Mouse (Mus musculus): ENCODE data around the gene Sall2. TPM values are rescaled to one million over a fixed set of nuclear protein-coding genes. Genes with fewer than 3 reads are reported as not detected.
A peak's percentile ranks its signal among the peaks of the same experiment; 100 is the strongest.

Sall2 gene
- total RNA-seq (2021), result 10 to 100 TPM; 31.9 to 33.0 TPM
- long read RNA-seq, experiment 1, full-length matches to known transcripts, result 6 of 41 reads
- long read RNA-seq, experiment 1, partial matches to known transcripts, result 0 of 41 reads
- long read RNA-seq, experiment 1, other reads (novel, unspliced or antisense), result 35 of 41 reads
- long read RNA-seq, experiment 2, full-length matches to known transcripts, result 14 of 36 reads
- long read RNA-seq, experiment 2, partial matches to known transcripts, result 0 of 36 reads
- long read RNA-seq, experiment 2, other reads (novel, unspliced or antisense), result 22 of 36 reads

DNA sequence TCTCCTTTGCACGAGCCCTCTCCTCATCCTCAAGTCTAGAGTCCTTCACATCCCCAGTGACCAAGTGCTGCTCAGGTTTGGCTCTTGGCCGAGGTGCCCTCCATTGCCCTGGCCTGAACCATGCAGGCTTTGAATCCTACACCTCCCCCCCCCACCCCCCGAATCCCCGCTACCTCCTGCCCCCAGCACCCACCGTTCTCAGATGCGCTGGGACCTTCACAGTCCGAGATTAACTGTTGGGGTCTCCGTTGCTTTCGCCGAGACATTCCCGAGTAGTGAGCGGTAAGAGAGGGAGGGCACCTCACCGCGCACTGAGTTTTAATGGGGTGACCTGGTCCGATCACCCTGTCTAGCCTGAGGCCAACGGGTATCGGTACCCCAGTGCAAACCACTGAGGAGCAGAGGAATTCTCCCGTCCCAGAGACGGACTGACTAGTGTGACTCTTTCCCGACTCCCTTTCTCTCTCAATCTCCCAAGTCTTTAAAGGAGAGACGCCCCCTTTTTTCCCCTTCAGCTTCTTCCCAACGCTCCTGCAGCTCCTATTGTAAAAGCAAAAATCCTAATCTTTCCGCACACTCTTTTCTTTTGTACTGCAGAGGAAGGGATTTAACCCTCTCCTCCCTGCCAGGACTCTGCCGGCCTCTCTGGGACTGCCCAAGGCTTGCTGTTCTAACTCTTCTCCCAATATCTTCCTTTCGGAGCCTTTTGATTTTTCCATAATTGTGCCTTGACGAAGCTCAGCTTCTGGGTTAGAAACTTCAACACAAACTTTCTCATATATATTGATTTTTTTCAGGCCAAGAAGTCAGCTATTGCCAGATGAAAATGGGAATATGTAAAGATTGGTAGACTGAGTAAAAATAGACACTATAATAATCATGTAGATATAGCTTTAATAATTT, at the start of gene Sall2:
Sall2 (minus strand) TSS at position 853 of the 903 bp plus-strand sequence.
- no peak for TF ChIP-seq CTCF (IDR thresholded peaks at IDR 0.05)
- peak within 1 kb of the TSS; percentile 40 for H3K27ac ChIP-seq

DNA sequence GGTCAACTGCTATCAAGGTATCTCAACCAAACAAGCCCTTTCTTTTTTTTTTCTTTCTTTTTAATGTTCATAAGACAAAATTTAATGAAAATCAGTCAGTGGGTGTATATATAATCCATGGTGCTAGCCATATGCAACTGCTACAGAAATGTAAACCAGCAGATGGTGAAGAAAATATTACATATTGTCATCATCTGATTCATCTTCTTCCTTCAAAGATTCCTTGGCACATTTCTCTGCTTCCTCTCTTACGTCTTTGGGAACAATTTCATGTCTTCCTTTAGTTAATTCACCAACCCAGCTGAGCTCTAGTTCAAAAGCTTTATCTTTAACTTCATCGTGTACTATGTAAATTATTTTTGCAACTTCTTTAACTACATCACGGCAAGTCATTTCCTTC, 40.2 kb upstream of the Sall2 start:
- intact Hi-C loops (cut with DNase I), result no loop called here

More for the DNA sequence above, at the start of gene Sall2:
- H3K4me3 ChIP-seq, result peak within 1 kb of the TSS; percentile 28
- intact Hi-C loops (cut with DNase I), result no loop called here
- DNase-seq (ENCODE audit: extremely low spot score in 1 of 2, low spot score in 2 of 2), result no peak

DNA sequence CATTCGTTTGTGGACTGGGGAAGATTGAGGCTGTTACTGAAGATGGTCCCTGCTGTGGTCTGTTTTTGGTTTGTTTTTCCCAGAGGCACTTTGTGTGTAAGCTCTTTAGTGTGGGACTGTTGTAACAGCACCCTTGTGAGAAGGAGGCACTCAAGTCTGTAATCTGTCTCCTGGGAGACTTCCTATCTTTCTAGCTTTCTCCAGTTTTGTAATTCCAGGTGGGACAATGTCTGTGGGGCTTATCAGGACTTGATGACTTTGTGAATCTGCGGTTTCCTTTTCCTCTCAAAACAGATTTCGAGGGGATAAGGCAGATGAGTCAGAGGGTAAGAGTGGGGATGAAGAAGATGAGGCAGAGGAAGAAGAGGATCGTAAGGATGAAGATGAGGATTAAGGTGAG, 27.7 kb upstream of the Sall2 start, which contains the start of gene Olfr1513:
Olfr1513 (minus strand) TSS at position 101 of the 400 bp plus-strand sequence.
- intact Hi-C loops (cut with DNase I), result no loop called here
- no peak for TF ChIP-seq CTCF (IDR thresholded peaks at IDR 0.05)
- no peak for DNase-seq (ENCODE audit: extremely low spot score in 1 of 2, low spot score in 2 of 2)
- H3K4me3 ChIP-seq, result no peak within 1 kb of the TSS
- H3K27ac ChIP-seq, result no peak within 1 kb of the TSS

More for the DNA sequence above, 40.2 kb upstream of the Sall2 start:
- no peak for TF ChIP-seq CTCF (IDR thresholded peaks at IDR 0.05)
- Histone ChIP-seq H3K4me3 (no peak overlapping the region), H3K27ac (no peak overlapping the region)
- no peak for DNase-seq (ENCODE audit: extremely low spot score in 1 of 2, low spot score in 2 of 2)

DNA sequence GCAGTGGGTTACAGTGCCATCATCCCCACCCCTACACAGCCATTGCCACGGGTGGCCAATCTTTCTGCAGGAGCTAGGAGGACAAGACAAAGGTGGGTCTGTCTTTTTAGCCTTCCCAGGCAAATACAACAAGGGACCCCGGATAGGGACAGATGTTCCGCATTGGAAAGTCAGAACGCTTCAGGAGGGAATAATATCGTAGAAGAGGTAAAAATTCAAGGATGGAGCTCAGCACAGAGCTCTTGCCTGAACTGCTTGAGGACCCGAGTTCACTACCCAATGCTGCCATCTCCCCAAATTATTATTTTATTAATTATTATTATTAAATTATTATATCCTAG, 10.9 kb upstream of the Sall2 start:
- peak overlapping the region; percentile 48 for H3K4me3 ChIP-seq
- H3K27ac ChIP-seq, result 0 out of 2 replicates have a peak overlapping the region, but pooled peaks have one; percentile 22
- intact Hi-C loops (cut with DNase I), result loop anchor here (2.0 to 10.0 kb wide), 2 partner anchors 35 to 215 kb away; partner anchors contain the start of gene Mettl3
- no peak for TF ChIP-seq CTCF (IDR thresholded peaks at IDR 0.05)
- DNase-seq (ENCODE audit: extremely low spot score in 1 of 2, low spot score in 2 of 2), result no peak

DNA sequence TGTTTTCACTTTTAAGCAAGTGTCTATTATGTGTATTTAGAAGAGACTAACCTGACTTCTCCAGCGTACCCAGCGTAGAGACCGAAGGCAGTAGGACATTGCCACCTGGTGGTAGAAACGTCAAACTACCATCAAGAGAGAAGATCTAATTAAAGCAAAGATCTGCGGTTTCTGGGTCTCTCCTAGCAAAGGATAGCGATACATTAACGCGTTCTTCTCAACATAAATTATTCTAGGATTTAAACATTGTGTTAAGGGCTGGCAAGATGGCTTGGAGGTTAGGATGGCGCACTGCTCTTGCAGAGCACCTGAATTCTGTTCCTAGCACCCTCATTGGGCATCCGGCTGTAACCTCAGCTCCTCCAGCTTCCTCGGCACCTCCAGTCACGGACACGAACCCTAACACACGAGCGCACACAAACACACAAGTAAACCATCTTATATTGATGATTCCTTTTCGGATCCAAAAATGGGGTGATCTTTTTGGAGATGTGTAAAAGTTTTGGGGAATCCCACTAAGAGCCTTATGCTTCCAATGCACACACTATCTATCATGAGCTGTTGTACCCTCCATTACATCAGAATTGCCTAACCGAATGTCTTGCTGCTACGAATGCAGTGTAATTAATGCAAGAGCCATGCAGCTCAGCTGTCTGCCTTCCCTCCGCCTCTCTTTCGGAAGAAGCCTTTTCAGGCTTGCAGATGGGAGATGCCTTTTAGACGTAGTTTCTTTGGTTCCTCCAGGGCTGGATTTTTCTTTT, 10.4 kb upstream of the Sall2 start:
- peak; percentile 58 to 64 for DNase-seq (ENCODE audit: extremely low spot score in 1 of 2, low spot score in 2 of 2)
- peak; percentile 92 for TF ChIP-seq CTCF (IDR thresholded peaks at IDR 0.05)
- peak overlapping the region; percentile 22; the same call in 1 of the 2 replicates for H3K27ac ChIP-seq
- intact Hi-C loops (cut with DNase I), result loop anchor here (1.0 to 10.0 kb wide), 3 partner anchors 34 to 214 kb away; partner anchors contain the start of gene Mettl3
- peak overlapping the region; percentile 48 for H3K4me3 ChIP-seq

DNA sequence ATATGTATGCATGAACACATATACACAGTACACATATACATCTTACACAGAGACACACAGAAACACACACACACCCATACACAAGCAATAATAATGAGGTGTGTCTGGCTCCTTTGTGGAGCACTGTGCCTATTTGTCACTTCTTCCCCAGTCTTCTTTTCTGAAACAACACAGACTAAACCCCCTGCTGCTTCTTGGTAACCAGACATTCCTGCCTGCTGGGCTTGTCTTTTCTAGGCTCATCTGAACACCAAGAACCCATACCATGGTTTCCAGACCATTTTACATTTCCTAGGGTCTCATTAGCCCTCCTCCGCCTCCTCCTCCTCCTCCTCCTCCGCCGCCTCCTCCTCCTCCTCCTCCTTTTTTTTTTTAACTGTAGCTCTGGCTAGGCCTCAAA, 3.6 kb upstream of the Sall2 start:
- no peak for TF ChIP-seq CTCF (IDR thresholded peaks at IDR 0.05)
- Histone ChIP-seq H3K27ac (no peak overlapping the region), H3K4me3 (no peak overlapping the region)
- no peak for DNase-seq (ENCODE audit: extremely low spot score in 1 of 2, low spot score in 2 of 2)
- intact Hi-C loops (cut with DNase I), result loop anchor here (10.0 kb wide), 1 partner anchor 207 kb away; no protein-coding TSS in a partner anchor

DNA sequence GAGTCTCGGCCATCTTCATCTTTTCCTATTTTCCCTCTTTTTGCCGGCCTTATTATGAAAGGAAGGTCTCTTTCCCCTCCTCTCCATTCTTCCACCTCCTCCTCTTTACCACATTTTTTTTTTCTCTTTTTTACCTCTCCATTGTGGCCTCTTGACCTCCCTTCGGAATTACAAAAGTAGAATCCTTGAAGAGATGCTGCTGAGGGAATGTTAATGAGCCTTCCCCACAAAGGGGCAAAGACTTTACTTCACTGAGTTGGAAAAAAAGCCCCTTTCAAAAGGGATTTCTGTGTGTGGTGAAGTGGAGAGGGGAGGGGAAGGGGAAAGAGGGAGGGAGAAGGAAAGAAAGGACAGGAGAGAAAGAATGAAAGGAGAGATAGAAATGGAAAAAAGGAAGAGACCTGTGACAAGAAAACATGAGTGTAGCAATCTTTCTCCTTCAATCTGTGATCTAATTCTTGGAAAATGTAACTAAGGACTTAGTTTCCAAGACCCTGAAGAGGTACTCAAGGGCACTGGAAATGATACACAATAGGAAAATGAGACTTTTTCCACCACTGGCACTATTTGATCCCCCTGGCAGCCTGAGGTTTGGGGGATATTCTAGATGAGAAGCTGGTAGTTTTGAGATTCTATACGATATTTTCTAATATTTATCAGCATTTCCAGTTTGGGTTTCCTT, 2.6 kb upstream of the Sall2 start:
- no peak for DNase-seq (ENCODE audit: extremely low spot score in 1 of 2, low spot score in 2 of 2)
- Histone ChIP-seq H3K4me3 (no peak overlapping the region), H3K27ac (no peak overlapping the region)
- no peak for TF ChIP-seq CTCF (IDR thresholded peaks at IDR 0.05)
- intact Hi-C loops (cut with DNase I), result loop anchor here (10.0 kb wide), 1 partner anchor 206 kb away; no protein-coding TSS in a partner anchor

DNA sequence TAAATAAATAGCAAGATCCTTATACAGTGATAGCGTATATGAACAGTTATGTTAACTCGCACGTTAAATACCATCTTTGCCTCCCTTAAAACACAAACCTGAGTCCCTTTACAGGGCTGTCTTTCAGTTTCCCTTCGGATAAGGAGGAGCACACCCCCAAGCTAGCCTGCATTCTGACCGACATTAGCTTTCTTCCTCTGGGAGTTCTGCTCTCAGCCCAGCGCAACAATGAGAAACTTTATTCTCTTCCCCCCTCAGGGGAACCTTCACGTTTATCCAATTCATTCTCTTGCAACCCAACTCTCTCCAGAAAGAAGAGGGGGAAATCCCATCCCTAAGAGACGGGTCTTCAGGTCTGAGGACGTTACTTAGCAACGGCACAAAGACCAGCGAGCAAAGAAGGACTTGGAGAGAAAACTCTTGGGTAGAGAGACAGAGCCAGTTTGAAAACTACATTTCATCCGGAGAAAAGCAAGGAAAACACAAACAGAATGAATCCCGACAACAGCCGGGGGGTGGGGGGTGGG, 1.1 kb downstream of the Sall2 start:
- Histone ChIP-seq H3K27ac (peak overlapping the region; percentile 40), H3K4me3 (peak overlapping the region; percentile 28)
- intact Hi-C loops (cut with DNase I), result no loop called here
- TF ChIP-seq CTCF (IDR thresholded peaks at IDR 0.05), result no peak
- no peak for DNase-seq (ENCODE audit: extremely low spot score in 1 of 2, low spot score in 2 of 2)

DNA sequence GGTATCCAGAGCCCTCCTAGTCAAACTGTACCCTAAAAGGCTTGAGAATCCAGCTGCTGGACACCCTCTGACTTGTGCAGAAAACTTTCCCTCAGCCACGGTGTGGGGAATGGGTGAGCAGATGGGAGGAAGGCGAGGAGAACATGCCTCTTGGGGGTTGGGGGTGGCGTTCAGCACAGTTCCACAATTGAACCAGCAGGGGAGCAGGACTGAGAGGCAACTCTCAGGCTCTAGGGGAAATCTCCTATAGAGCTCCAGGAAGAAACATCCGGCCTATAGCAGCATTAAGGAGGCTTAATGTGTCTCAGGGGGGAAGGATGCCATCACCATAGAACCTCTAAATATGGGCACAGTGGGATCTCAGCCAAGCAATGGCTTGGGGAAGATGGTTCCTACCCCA, 2.7 kb downstream of the Sall2 start:
- peak; percentile 49 for TF ChIP-seq CTCF (IDR thresholded peaks at IDR 0.05)
- Histone ChIP-seq H3K27ac (no peak overlapping the region), H3K4me3 (no peak overlapping the region)
- intact Hi-C loops (cut with DNase I), result no loop called here
- DNase-seq (ENCODE audit: extremely low spot score in 1 of 2, low spot score in 2 of 2), result no peak

DNA sequence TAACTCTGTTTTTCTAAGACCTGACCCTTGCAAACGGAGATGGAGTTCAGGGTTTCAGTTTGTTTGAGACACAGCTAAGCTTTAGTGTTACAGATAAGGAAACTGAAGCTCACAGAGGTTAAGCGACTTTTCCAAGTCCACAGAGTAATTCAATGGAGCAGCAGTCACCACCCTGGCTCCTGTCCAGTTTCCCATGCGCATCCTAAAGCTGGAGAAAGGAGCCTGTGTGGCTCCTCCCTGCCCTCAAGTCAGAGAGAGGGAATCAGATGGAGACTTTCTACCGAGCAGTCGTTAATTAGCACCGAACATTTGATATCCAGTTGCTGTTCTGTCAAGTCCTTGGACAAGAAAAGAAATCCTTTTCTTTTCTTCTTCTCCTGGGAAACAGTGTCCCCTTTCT, 9.2 kb downstream of the Sall2 start:
- intact Hi-C loops (cut with DNase I), result loop anchor here (10.0 kb wide), 1 partner anchor 295 kb away; the partner anchor contains the start of gene Zfp219
- TF ChIP-seq CTCF (IDR thresholded peaks at IDR 0.05), result no peak
- no peak for DNase-seq (ENCODE audit: extremely low spot score in 1 of 2, low spot score in 2 of 2)
- Histone ChIP-seq H3K27ac (no peak overlapping the region), H3K4me3 (no peak overlapping the region)

Data from left cerebral cortex, adult 2 months (tissue).